Mouse (Mus musculus): ENCODE data around the gene Cx3cr1.

Gene Cx3cr1

GRCm38 (mm10) chr9:119889446-119889845, 180.2 kb downstream of the Cx3cr1 start:
- DNase-seq (ENCODE audit: low spot score in 2 of 2) = no peak

- no peak for DNase-seq (ENCODE audit: low spot score in 2 of 2)
Measured at GRCm38 (mm10) chr9:119888843-119889246, 180.8 kb downstream of the Cx3cr1 start.

DNA sequence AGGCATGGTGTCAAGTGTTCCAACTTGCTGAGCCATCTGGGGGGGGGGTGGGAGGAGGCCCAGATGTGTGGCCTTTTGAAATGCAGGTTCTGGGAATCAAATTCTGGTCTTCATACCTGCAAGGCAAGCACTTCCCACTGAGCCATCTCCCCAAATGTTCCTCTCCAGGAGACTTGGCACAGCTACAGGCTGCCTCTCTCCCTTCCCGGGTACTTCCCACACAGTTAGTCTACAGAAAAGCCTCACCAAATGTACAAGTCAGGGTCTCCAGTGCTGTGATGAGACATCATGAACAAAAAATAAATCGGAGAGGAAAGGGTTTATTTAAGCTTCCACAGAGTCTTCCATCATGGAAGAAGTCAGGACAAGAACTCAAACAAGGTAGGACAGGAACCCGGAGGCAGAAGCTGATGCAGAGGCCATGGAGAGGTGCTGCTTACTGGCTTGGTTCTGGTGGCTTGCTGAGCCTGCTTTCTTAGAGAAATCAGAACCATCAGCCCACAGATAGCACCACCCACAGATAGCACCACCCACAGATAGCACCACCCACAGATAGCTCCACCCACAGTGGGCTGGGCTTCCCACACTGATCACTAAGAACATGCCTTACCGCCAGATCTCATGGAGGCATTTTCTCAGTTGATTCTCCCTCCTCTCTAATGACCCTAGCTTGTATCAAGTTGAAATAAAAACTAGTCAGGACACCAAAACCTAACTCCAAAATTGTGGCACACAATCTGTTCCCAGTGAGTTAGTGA, 182.4 kb downstream of the Cx3cr1 start:
- no peak for DNase-seq (ENCODE audit: low spot score in 2 of 2)

GRCm38 (mm10) chr9:119854170-119854569, 215.5 kb downstream of the Cx3cr1 start:
- no peak for DNase-seq (ENCODE audit: low spot score in 2 of 2)

DNA sequence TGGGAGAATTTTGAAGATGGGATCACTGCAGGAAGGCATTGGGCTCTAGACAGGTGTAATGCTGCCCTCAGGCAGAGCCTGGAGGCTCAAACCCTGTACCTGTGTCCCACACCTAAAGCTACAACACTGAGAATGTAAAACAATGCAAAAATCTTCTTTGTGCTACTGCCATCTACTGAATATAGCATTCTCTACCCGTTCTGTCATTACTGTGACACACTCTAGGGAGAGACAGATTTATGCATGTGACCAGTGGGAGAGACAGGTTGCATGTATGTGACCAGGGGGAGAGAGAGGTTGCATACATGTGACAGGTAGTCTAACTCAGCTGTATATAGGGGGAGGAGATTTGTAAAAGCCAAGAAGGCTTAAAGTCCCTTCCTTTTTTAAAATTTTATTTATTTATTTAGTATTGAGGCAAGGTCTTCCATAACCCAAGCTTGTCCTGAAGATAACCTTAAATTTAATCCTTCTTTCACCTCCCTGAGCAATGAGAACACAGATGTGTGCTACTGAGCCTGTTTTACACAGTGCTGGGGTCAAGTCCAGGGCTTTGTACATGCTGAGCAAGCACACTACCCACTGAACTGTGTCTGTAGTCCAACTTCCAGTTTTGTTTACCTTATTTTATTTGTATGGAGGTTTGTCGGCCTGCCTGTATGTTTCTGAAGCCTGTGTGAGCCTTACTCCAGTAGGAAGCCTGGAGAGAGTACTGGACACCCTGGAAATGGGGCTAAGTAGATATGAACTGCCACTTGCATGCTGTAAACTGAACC, 216.4 kb downstream of the Cx3cr1 start:
- DNase-seq (ENCODE audit: low spot score in 2 of 2) = no peak

DNA sequence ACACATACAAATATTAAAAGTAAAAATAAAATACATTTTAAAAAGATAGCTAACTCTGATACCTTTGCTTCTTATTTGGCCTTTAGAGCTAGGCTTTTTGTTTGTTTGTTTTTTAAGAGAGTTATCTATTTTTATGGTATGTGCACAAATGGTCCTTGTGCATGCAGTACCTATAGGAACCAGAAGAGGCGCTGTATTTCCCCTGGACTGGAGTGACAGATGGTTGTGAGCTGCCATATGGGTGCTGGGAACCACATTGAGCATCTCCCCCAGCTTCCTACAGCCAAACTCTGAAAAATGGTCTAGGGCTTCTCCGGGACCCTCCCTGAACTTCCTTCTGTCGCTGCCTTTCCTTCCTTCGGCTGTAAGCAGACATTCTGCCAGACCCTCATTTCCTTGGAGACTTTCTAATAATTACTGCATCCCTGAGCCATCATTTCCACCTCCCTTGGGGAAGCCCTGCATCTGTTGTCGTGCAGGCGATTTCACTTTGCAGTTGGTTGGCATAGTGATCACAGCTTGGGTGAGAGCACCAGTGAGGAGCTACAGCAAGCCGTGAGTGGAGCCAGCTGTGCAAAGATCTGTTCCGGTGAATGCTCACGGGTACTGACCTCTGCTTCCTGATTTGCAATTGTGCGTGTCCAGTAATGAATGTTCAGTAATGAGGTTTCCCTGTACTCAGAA, 217.2 kb downstream of the Cx3cr1 start:
- DNase-seq (ENCODE audit: low spot score in 2 of 2) = no peak
